Mouse (Mus musculus) bone marrow macrophage, adult 2 months (primary cell): ENCODE results near the gene Kctd8.

Experiments used
- CTCF ChIP-seq: IDR thresholded peaks from 2 replicates; pipeline ENCODE4 v1.5.1; 2012; ENCODE audit warnings: low read depth, mild to moderate bottlenecking, low read length, moderate library complexity
- POLR2A ChIP-seq: IDR thresholded peaks from 2 replicates; pipeline ENCODE4 v1.6.1; 2012; ENCODE audit warnings: mild to moderate bottlenecking, low read depth, low read length, borderline replicate concordance

DNA sequence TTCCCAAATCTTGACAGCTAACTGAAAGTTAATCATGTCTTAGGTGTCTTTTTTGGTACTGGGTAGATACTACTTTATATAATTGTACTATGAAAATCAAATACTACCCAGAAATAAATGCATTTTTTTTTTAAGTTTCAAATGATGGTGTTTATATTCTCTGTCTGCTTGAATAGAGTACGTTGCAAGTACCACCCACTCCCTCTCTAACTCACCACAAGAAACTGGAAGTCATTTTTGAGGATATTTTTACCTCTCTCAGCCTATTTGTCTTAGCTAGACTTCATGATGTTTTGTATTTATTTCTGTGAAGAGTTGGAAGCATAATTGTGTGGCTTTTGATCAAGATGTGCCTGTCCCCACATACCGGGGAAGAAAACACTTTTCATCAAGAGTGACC is 232.8 kb downstream of the Kctd8 start:
- TF ChIP-seq POLR2A (no peak), CTCF (no peak)
